In the genomic region with DNA sequence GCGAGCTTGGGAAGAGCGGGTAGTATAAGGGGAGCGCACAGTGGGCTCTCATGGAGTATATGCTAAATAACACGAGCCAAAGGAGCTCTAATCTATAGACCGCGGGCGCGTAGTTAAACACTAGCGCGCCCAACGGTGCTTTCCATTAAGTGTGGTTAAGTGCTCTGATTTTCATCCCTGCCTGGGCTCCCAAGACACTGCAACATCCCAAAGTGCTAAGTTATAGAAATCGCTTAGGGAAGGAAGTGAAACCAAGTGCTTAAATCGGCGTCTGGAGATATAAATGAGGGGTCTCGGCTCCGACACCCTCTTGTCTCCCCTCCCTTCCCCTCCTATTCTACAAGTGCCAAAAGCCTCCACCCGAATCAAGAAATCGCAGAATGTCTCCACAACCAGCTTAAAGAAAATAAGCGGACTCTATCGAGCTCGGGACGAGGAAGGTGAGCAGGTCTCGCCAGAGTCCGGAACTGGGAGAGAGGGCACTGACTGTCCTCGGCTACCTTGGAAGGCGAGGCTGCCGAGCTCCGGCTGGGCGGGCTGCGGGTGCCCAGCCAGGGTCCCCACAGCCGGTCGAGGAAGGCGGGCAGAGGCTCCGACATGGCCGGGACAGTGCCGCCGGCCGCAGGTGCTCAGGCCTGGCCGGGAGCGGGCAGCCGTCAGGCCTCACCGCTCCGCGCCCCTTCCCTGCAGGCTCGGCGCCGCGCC, we compare ENCODE assay signal across 8 mouse cellular contexts. TPM values are rescaled to one million over a fixed set of nuclear protein-coding genes. Genes with fewer than 3 reads are reported as not detected.
DNase-seq lines count a peak whose midpoint lies in the region; ATAC-seq lines count a peak whose summit lies in the region.

No protein-coding gene starts in this region.

- peak overlapping the region; percentile 79 for H3K27ac ChIP-seq in heart, embryonic 11.5 days (ENCODE audit: low read depth, low read length)
- H3K27ac ChIP-seq in forebrain, embryonic 16.5 days (ENCODE audit: low read length) = peak overlapping the region; percentile 77

- H3K9me3 ChIP-seq in heart, embryonic 11.5 days (replicated peaks; ENCODE audit: control insufficient read depth, low read length) = no peaks in the 10 kb centered on the region
- no peaks in the 10 kb centered on the region for H3K9me3 ChIP-seq in forebrain, embryonic 16.5 days (ENCODE audit: control insufficient read depth, low read length)

- ATAC-seq in heart, embryonic 11.5 days (replicated peaks; ENCODE audit: insufficient number of reproducible peaks, low FRiP score, low TSS enrichment) = peak; percentile 66
- peak; percentile 72 for ATAC-seq in forebrain, embryonic 16.5 days

- peak overlapping the region; percentile 91 for H3K9ac ChIP-seq in heart, embryonic 11.5 days (ENCODE audit: low read depth, low read length)
- H3K9ac ChIP-seq in forebrain, embryonic 16.5 days (replicated peaks; ENCODE audit: low read depth, low read length) = peak overlapping the region; percentile 92

- H3K4me3 ChIP-seq in heart, embryonic 11.5 days (ENCODE audit: low read depth, low read length) = peak overlapping the region; percentile 92
- peak overlapping the region; percentile 98 for H3K4me3 ChIP-seq in forebrain, embryonic 16.5 days (replicated peaks; ENCODE audit: low read length)

- H3K27me3 ChIP-seq in heart, embryonic 11.5 days (ENCODE audit: control insufficient read depth, insufficient read depth, low read length) = no peaks in the 10 kb centered on the region
- H3K27me3 ChIP-seq in forebrain, embryonic 16.5 days (replicated peaks; ENCODE audit: control insufficient read depth, insufficient read depth, low read length) = no peaks in the 10 kb centered on the region

- peak overlapping the region; percentile 79 for H3K4me2 ChIP-seq in heart, embryonic 11.5 days
- H3K4me2 ChIP-seq in forebrain, embryonic 16.5 days (ENCODE audit: low read length) = peak overlapping the region; percentile 80

- DNase-seq in heart, postnatal 10 days = no peak
- peak; percentile 56 for DNase-seq in 416B (ENCODE audit: low read depth)
- peak; percentile 73 for DNase-seq in adipocyte (ENCODE audit: low spot score)
- DNase-seq in liver = peak; percentile 59
- peak; percentile 66 for DNase-seq in naive thymus-derived CD4-positive, alpha-beta T cell, adult 2 months (ENCODE audit: low read depth)
- DNase-seq in adrenal gland, adult 2 months = no peak

- intact Hi-C loops in heart, postnatal 10 days (cut with DNase I) = loop anchor here (5.0 kb wide), 2 partner anchors 39 to 166 kb away; partner anchors contain the start of genes 4930507D05Rik, Ddx50 and Supv3l1

- 0 out of 2 replicates have a peak, but pooled peaks cover 6% of the 10 kb centered on the region for H3K4me1 ChIP-seq in heart, embryonic 11.5 days (ENCODE audit: control insufficient read depth, insufficient read depth, low read length)
- peaks cover 8% of the 10 kb centered on the region for H3K4me1 ChIP-seq in forebrain, embryonic 16.5 days (replicated peaks; ENCODE audit: control insufficient read depth, insufficient read depth, low read length)

- 0% methylated on average over 35 of the region's 48 CpGs for WGBS in heart, embryonic 11.5 days (ENCODE audit: insufficient replicate concordance)
- under 1% methylated on average over 42 of the region's 48 CpGs for WGBS in forebrain, embryonic 16.5 days

- H3K36me3 ChIP-seq in heart, embryonic 11.5 days (ENCODE audit: control insufficient read depth, insufficient read depth, low read length) = no peaks in the 10 kb centered on the region
- H3K36me3 ChIP-seq in forebrain, embryonic 16.5 days (ENCODE audit: control insufficient read depth, insufficient read depth) = no peaks in the 10 kb centered on the region

RNA-seq across cellular contexts. Expression of gene Vps26a, which starts 0.6 kb away (rescaled TPM):
- polyA plus RNA-seq in heart, embryonic 11.5 days (2014; fragmentation: Nextera tagmentation; extraction: Ambion mirVana) = 72.8 and 84.5 TPM in 2 replicates
- total RNA-seq in heart, postnatal 10 days (2021) = 10 to 100 TPM; 50.5 to 53.9 TPM
- 75.5 and 90.3 TPM in 2 replicates for polyA plus RNA-seq in forebrain, embryonic 16.5 days (2015; fragmentation: Nextera tagmentation; extraction: Ambion mirVana)
- total RNA-seq in adrenal gland, adult 2 months (2021) = 10 to 100 TPM; 54.8 to 58.8 TPM
- polyA plus RNA-seq in adrenal gland, adult 2 months (2012; rRNA removed) = 3.7 and 4.4 TPM in 2 replicates

RNA-seq across cellular contexts. Expression of gene Supv3l1, which starts 36.5 kb away (rescaled TPM):
- 31.9 and 32.5 TPM in 2 replicates for polyA plus RNA-seq in heart, embryonic 11.5 days (2014; fragmentation: Nextera tagmentation; extraction: Ambion mirVana)
- total RNA-seq in heart, postnatal 10 days (2021) = 10 to 100 TPM; 35.6 to 39.2 TPM
- polyA plus RNA-seq in forebrain, embryonic 16.5 days (2015; fragmentation: Nextera tagmentation; extraction: Ambion mirVana) = 21.7 and 22.7 TPM in 2 replicates
- 10 to 100 TPM; 33.6 to 36.7 TPM for total RNA-seq in adrenal gland, adult 2 months (2021)
- 19.7 and 25.4 TPM in 2 replicates for polyA plus RNA-seq in adrenal gland, adult 2 months (2012; rRNA removed)

RNA-seq across cellular contexts. Expression of gene 4930507D05Rik, which starts 36.7 kb away (rescaled TPM):
- polyA plus RNA-seq in heart, embryonic 11.5 days (2014; fragmentation: Nextera tagmentation; extraction: Ambion mirVana) = 0.54 and 1.0 TPM in 2 replicates
- total RNA-seq in heart, postnatal 10 days (2021) = under 1 TPM; 0.27 to 0.45 TPM
- 0.81 and 1.1 TPM in 2 replicates for polyA plus RNA-seq in forebrain, embryonic 16.5 days (2015; fragmentation: Nextera tagmentation; extraction: Ambion mirVana)
- total RNA-seq in adrenal gland, adult 2 months (2021) = under 1 TPM; 0.35 TPM
- polyA plus RNA-seq in adrenal gland, adult 2 months (2012; rRNA removed) = not detected in 2 replicates

RNA-seq across cellular contexts. Expression of gene Srgn, which starts 41.2 kb away (rescaled TPM):
- polyA plus RNA-seq in heart, embryonic 11.5 days (2014; fragmentation: Nextera tagmentation; extraction: Ambion mirVana) = 6.7 and 9.1 TPM in 2 replicates
- total RNA-seq in heart, postnatal 10 days (2021) = 10 to 100 TPM; 31.1 to 33.4 TPM
- 8.6 and 9.3 TPM in 2 replicates for polyA plus RNA-seq in forebrain, embryonic 16.5 days (2015; fragmentation: Nextera tagmentation; extraction: Ambion mirVana)
- 10 to 100 TPM; 46.7 to 61.5 TPM for total RNA-seq in adrenal gland, adult 2 months (2021)
- polyA plus RNA-seq in adrenal gland, adult 2 months (2012; rRNA removed) = 7.2 and 11.5 TPM in 2 replicates

Comparison
In these comparisons a context has a peak if more than half of its experiments do, and no peak if none do; other contexts are left out.
1. DNase-seq: peak in 416B (single experiment), adipocyte (single experiment), liver (single experiment) and naive thymus-derived CD4-positive, alpha-beta T cell, adult 2 months (single experiment); none in heart, postnatal 10 days (0 of 2) and adrenal gland, adult 2 months (single experiment).
2. RNA of gene Vps26a, which starts 0.6 kb away (polyA plus RNA-seq): 75.5 to 90.3 TPM in forebrain, embryonic 16.5 days and 72.8 to 84.5 TPM in heart, embryonic 11.5 days; 3.7 to 4.4 TPM in adrenal gland, adult 2 months; every median in the first group is over 10 times any median in the second.